15 mouse cellular contexts compared by ENCODE assay signal in the genomic region with DNA sequence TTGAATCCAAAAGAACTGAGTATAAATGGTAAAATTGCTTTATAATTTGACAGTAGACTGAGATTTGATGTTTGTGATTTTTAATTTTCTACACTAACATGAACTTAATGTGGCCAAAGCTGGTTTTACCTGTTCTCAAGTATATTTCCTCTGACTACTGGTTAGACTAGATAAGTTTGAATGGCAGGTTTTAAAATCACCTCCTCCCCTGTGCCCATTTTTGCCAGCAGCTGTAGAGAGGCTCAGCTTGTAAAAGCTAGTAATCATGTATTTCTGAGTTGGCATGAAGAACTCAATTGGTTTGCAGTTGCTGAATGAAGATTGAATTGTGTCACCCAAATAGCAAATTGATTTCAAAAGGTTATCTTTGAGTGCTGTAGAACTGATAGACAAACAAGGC.
"Had no signal": no experiment of that assay in that cellular context is flagged by ENCODE, and none has a peak within 500 bp of the region (broad histone marks: within the 10 kb centered on the region; RNA-seq: fewer than 3 reads in every experiment).

No protein-coding gene starts in this region.

- H3K27ac ChIP-seq: layer of hippocampus, adult 2 months; limb, embryonic 12.5 days; liver, embryonic 15.5 days; macrophage; midbrain, embryonic 12.5 days; neural tube, embryonic 12.5 days had no signal

- H3K27me3 ChIP-seq: limb, embryonic 12.5 days; liver, embryonic 15.5 days; megakaryocyte, embryonic 14.5 days had no signal

- H3K9ac ChIP-seq: limb, embryonic 12.5 days; liver, embryonic 15.5 days; lung, embryonic 14.5 days; midbrain, embryonic 12.5 days; neural tube, embryonic 12.5 days had no signal

- H3K9me3 ChIP-seq: limb, embryonic 12.5 days; liver, embryonic 15.5 days; megakaryocyte, embryonic 14.5 days; midbrain, embryonic 12.5 days; neural tube, embryonic 12.5 days had no signal

- DNase-seq: kidney, adult 18-20 months; kidney, postnatal 10 days; kidney, postnatal 4 days; liver; lung, embryonic 14.5 days; lung, postnatal 14 days; thymus, adult 2 months; thymus, postnatal 25 days had no signal

- H3K4me3 ChIP-seq: neural tube, embryonic 12.5 days had no signal
